Comparison of ENCODE assay signal across 27 mouse cellular contexts in the genomic region with DNA sequence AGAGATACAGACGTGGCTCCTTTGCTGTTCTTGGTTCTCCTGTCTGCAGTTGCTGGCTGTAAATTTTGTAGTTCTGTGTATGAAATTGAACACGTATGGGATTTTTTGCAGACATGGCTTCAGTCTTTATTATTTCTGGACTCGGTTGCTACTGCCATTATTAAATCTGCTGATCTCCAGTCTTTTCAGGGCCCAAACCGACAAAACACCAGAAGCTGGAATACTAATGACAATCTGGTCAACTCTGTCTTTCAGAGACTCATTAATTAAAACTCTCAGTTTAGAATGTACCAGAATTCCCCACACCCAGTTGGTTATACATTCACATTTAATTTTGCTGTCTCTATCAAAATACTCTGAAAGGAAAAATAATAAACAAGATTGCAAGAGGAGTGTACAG.
"Had no signal": no experiment of that assay in that cellular context is flagged by ENCODE, and none has a peak within 500 bp of the region (broad histone marks: within the 10 kb centered on the region; RNA-seq: fewer than 3 reads in every experiment).

No protein-coding gene starts in this region.

- ATAC-seq: hindbrain, postnatal 0 days; intestine, embryonic 16.5 days; liver, embryonic 12.5 days had no signal

- H3K36me3 ChIP-seq: heart, embryonic 13.5 days; heart, embryonic 15.5 days; hindbrain, embryonic 13.5 days; hindbrain, embryonic 15.5 days; kidney, embryonic 15.5 days; limb, embryonic 13.5 days; limb, embryonic 15.5 days; liver, embryonic 12.5 days had no signal

- H3K27ac ChIP-seq: heart, adult 2 months; heart, embryonic 13.5 days; heart, embryonic 15.5 days; hindbrain, embryonic 13.5 days; hindbrain, embryonic 15.5 days; hindbrain, postnatal 0 days; kidney, embryonic 15.5 days; kidney, postnatal 0 days; limb, embryonic 13.5 days; limb, embryonic 15.5 days; liver, embryonic 12.5 days; liver, embryonic 14.5 days had no signal

- H3K27me3 ChIP-seq: heart, embryonic 13.5 days; heart, embryonic 15.5 days; hindbrain, embryonic 13.5 days; hindbrain, embryonic 15.5 days; kidney, embryonic 15.5 days; limb, embryonic 13.5 days; limb, embryonic 15.5 days; liver, embryonic 12.5 days had no signal

- H3K4me2 ChIP-seq: heart, embryonic 11.5 days; heart, embryonic 13.5 days; heart, embryonic 15.5 days; hindbrain, embryonic 13.5 days; hindbrain, embryonic 15.5 days; kidney, embryonic 15.5 days; limb, embryonic 13.5 days; limb, embryonic 15.5 days; liver, embryonic 12.5 days had no signal

- DNase-seq: gastrocnemius, postnatal 14 days; gastrocnemius, postnatal 36 days; heart, adult 11 months; heart, adult 2 months; heart, postnatal 14 days; heart, postnatal 36 days; kidney, adult 11 months; kidney, adult 2 months; kidney, adult 9 months; kidney, postnatal 14 days; kidney, postnatal 36 days; layer of hippocampus, postnatal 36 days; left cerebral cortex, postnatal 4 days; lung, adult 18-20 months had no signal

- H3K4me3 ChIP-seq: heart, adult 2 months; heart, embryonic 13.5 days; heart, embryonic 15.5 days; hindbrain, embryonic 13.5 days; hindbrain, embryonic 15.5 days; kidney, embryonic 15.5 days; limb, embryonic 13.5 days; limb, embryonic 15.5 days; liver, embryonic 12.5 days had no signal

- H3K4me1 ChIP-seq: kidney, embryonic 15.5 days; limb, embryonic 13.5 days; limb, embryonic 15.5 days; liver, embryonic 12.5 days had no signal

- H3K9me3 ChIP-seq: heart, embryonic 13.5 days; heart, embryonic 15.5 days; hindbrain, embryonic 13.5 days; hindbrain, embryonic 15.5 days; kidney, embryonic 15.5 days; limb, embryonic 13.5 days; limb, embryonic 15.5 days; liver, embryonic 12.5 days had no signal

- H3K9ac ChIP-seq: heart, embryonic 13.5 days; heart, embryonic 15.5 days; hindbrain, embryonic 13.5 days; hindbrain, embryonic 15.5 days; kidney, embryonic 15.5 days; limb, embryonic 13.5 days; limb, embryonic 15.5 days; liver, embryonic 12.5 days; liver, embryonic 14.5 days had no signal
